Mouse (Mus musculus) heart, postnatal 10 days (tissue): ENCODE results near the gene Dph3. TPM values are rescaled to one million over a fixed set of nuclear protein-coding genes. Genes with fewer than 3 reads are reported as not detected.

ENCODE experiments used
- DNase-seq, 2 experiments: peaks; one replicate each; pipeline ENCODE4 v3.0.0; 2021
- intact Hi-C: fragments of 180-260 bp; cut with DNase I; formaldehyde crosslinking; loops from one replicate; pipeline ENCODE4 v1.15.1; 2025
- total RNA-seq, 2 experiments: library from RNA; stranded (reverse); gene quantifications; 2 replicates each; pipeline ENCODE4 v1.2.3; 2021

Dph3 gene
- total RNA-seq, 2 experiments from 2014 or later: 83.4 to 83.7 TPM

GRCm38 (mm10) chr14:32086226-32086625 is 697 bp upstream of the Dph3 start:
- intact Hi-C loops: no loop called here
- no peak for DNase-seq

DNA sequence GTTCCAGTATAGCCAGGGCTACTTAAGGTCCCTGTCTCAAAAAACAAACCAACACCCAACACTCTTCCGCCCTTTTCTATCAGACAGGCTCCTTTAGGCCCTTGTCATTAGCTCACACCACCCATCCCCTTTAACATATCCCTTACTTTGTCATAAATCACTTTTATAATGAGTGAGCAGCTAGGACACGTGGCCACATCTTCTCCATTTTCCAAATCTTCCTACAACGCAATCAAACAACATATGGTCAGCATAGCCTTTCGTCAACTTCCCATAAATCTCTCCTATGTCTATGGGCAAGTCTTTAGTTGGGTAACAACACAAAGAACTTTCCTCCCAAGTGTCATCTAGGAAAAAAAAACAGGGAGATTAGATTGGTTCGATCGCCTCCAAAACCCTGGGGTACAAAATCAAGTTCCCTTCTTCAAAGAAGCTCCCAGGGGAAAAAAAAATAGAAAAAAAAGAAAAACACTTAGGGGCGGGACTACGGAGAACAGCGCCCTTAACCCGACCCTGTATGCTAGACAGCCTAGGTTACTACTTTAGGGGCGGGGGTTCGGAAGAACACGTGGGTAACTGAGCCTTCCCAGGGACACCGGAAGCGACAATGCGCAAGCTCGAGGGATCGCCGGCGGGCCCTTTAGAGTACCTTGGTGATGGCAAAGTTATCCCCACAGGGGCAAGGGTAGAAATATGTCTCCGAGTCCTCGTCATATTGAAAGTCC is 606 bp downstream of the Dph3 start, which contains the start of gene Oxnad1:
Gene Oxnad1, plus strand, starts transcription at position 614 of the 725 bp plus-strand sequence.
- intact Hi-C loops: loop anchor here (5.0 kb wide), 1 partner anchor 443 kb away; the partner anchor contains the start of genes Btd, Gm49387 and Hacl1
- peak in 1 of 2 experiments; percentile 24 for DNase-seq

GRCm38 (mm10) chr14:32083466-32083865 is 2.1 kb downstream of the Dph3 start:
- intact Hi-C loops: loop anchor here (5.0 kb wide), 1 partner anchor 441 kb away; the partner anchor contains the start of genes Btd, Gm49387 and Hacl1
- no peak for DNase-seq

GRCm38 (mm10) chr14:32082891-32083290 is 2.6 kb downstream of the Dph3 start:
- DNase-seq: no peak
- intact Hi-C loops: loop anchor here (5.0 kb wide), 1 partner anchor 441 kb away; the partner anchor contains the start of genes Btd, Gm49387 and Hacl1

GRCm38 (mm10) chr14:32081026-32081425 is 4.5 kb downstream of the Dph3 start:
- no peak for DNase-seq
- intact Hi-C loops: loop anchor here (5.0 kb wide), 1 partner anchor 439 kb away; the partner anchor contains the start of genes Btd, Gm49387 and Hacl1

- intact Hi-C loops: loop anchor here (1.0 to 2.0 kb wide), 4 partner anchors 44 to 420 kb away; no protein-coding TSS in a partner anchor
- peak; percentile 78 to 87 for DNase-seq
These were observed 8.5 kb downstream of the Dph3 start for GRCm38 (mm10) chr14:32076896-32077575.

GRCm38 (mm10) chr14:32073901-32074300 is 11.6 kb downstream of the Dph3 start:
- intact Hi-C loops: no loop called here
- no peak for DNase-seq

GRCm38 (mm10) chr14:32073211-32073685 is 12.3 kb downstream of the Dph3 start:
- DNase-seq: peak; percentile 70 to 79
- intact Hi-C loops: no loop called here

DNA sequence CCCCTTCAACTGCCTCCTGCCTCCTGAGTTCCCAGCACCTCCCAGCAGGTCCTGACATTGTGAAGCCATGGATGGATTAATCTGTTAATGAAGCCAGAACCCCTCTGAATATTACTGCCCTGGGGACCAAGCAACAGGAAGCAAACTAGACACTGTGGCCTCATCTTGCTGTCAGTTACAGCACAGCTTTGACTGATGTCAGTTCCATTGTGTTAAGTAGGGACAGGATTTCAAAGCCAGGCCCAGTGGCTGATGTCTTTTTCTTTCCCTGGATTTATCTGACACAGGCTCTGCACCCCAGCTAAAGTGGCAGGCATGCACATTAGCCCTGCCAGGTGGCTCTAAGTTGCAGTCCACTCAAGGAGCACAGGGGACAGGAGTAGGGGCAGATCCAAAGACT is 12.7 kb downstream of the Dph3 start:
- intact Hi-C loops: no loop called here
- no peak for DNase-seq

- DNase-seq: no peak
- intact Hi-C loops: no loop called here
These were observed 24.1 kb downstream of the Dph3 start for GRCm38 (mm10) chr14:32061398-32061797.

- no peak for DNase-seq
- intact Hi-C loops: no loop called here
These were observed 27.9 kb downstream of the Dph3 start for GRCm38 (mm10) chr14:32057664-32058063.

- intact Hi-C loops: no loop called here
- DNase-seq: peak in 1 of 2 experiments; percentile 57
These were observed 28.9 kb downstream of the Dph3 start for GRCm38 (mm10) chr14:32056675-32057074.

GRCm38 (mm10) chr14:32055781-32056180 is 29.7 kb downstream of the Dph3 start:
- intact Hi-C loops: no loop called here
- DNase-seq: peak; percentile 59 to 60

DNA sequence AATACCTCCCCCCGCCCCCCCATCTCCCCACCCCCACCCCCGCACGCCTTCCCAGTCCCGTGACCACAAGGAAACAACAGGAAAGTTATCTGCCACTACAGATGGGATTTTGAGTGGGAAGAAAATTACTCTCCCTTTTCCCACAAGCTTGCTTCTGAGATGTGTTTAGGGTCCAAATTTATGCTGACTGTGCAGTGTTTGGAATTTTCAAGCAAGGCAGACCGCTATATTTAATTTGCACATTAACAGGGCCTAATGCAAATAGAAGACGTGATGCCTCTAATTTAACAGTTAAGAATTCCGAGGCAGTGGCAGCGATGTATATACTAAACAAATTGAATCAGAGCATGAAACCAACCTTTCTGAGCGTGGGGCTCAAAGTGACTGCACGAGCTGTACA is 30.7 kb downstream of the Dph3 start:
- intact Hi-C loops: no loop called here
- DNase-seq: no peak

DNA sequence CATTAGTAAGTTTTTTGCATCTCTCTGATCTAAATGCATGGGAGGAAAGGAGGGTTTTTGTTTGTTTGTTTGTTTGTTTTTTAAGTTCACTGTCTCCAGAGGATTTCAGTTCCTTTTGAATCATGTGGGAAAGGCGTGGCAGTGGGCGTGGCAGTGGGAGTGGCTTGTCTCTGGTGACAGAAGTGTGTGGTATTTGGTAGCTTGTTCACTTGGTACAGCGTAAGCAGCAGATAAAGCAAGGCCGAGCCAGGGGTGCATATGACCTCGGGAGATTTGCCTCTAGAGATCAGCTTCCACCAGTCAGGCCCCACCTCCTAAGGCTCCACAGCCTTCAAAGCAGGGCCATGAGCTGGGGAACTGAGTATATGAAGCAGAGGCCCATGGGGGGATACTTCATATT is 31.6 kb downstream of the Dph3 start:
- intact Hi-C loops: no loop called here
- no peak for DNase-seq

- DNase-seq: no peak
- intact Hi-C loops: no loop called here
These were observed 35.4 kb downstream of the Dph3 start for GRCm38 (mm10) chr14:32050171-32050570.

DNA sequence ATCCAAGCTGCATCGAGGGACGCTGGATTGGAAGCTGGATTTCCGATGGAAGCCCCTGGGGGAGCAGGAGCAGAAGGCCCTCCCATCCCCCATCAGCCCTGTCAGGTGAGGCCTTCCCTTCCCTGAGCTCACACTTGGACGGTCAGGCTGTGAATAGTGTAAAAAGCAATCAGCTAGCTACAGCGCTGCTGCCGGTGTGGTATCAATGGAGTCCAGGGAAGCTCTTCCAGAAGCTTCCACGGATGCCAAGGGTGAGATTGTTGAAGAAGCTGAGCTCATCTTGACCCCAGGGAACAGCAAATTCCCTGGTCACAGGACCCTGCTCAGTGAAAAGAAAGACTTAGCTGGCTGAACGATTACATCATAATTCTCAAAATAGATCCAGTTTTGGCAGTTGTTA is 39.2 kb downstream of the Dph3 start:
- intact Hi-C loops: no loop called here
- DNase-seq: peak; percentile 28 to 30

DNA sequence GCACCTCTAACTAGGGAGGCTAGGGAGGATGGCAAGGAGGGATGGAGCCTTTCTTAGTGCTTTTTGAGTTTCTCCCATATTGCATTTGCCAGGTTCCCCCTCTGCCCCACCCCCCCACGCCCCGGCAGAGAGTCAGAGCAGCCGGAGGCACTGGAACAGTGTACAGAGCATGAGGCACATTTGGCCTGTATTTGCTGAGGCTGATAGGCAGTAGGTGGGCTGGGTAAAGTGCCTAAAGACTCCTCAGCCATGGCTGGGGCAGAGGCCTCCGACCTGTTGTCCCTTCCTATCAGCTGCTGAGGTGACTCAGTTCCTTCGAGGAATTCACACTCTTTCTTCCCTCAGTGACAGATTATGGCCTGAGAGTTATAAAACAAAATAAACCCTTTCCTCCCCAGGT is 43.4 kb downstream of the Dph3 start:
- DNase-seq: no peak
- intact Hi-C loops: no loop called here

GRCm38 (mm10) chr14:32037661-32038252 is 47.8 kb downstream of the Dph3 start:
- DNase-seq: no peak
- intact Hi-C loops: no loop called here

- intact Hi-C loops: no loop called here
- DNase-seq: no peak
These were observed 49.0 kb downstream of the Dph3 start for GRCm38 (mm10) chr14:32036482-32036881.

- peak; percentile 73 to 84 for DNase-seq
- intact Hi-C loops: loop anchor here (1.0 to 5.0 kb wide), 4 partner anchors 44 to 375 kb away; no protein-coding TSS in a partner anchor
These were observed 53.0 kb downstream of the Dph3 start for GRCm38 (mm10) chr14:32032522-32032921.
